27 mouse cellular contexts compared by ENCODE assay signal in the genomic region with DNA sequence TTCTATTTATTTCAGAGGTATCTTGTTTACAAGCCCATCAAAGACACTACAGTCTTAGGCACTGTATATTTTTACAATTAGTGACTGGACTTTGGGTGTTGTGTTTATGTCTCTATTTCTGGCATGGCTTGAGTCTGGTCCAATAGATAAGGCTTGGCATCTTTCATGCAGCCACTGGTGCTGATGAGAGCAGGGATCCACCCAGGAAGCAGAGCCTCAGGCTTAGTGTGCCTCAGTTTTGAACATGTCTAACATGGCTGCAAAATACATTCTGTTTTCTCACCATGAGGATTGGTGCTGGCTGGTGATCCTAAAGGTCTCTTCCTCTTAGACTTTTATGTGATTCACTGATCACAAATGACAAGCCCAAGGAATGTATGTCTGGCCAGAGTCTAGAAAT.
"Had no signal": no experiment of that assay in that cellular context is flagged by ENCODE, and none has a peak within 500 bp of the region (broad histone marks: within the 10 kb centered on the region; RNA-seq: fewer than 3 reads in every experiment).

No protein-coding gene starts in this region.

- H3K9ac ChIP-seq: embryonic facial prominence, embryonic 12.5 days; embryonic facial prominence, embryonic 13.5 days; embryonic facial prominence, embryonic 15.5 days; forebrain, embryonic 12.5 days; forebrain, embryonic 13.5 days; forebrain, embryonic 15.5 days; forebrain, postnatal 0 days had no signal

- H3K27me3 ChIP-seq: embryonic facial prominence, embryonic 12.5 days; embryonic facial prominence, embryonic 13.5 days; embryonic facial prominence, embryonic 15.5 days; forebrain, embryonic 12.5 days; forebrain, embryonic 13.5 days; forebrain, embryonic 15.5 days had no signal

- H3K27ac ChIP-seq: embryonic facial prominence, embryonic 10.5 days; embryonic facial prominence, embryonic 12.5 days; embryonic facial prominence, embryonic 13.5 days; embryonic facial prominence, embryonic 15.5 days; forebrain, embryonic 10.5 days; forebrain, embryonic 12.5 days; forebrain, embryonic 13.5 days; forebrain, embryonic 15.5 days; gastrocnemius, adult 2 months; heart, embryonic 10.5 days had no signal

- ATAC-seq: forebrain, embryonic 13.5 days; forebrain, embryonic 14.5 days; forebrain, embryonic 15.5 days; forebrain, embryonic 16.5 days; forebrain, postnatal 0 days had no signal

- H3K4me1 ChIP-seq: embryonic facial prominence, embryonic 10.5 days; embryonic facial prominence, embryonic 12.5 days; embryonic facial prominence, embryonic 15.5 days; forebrain, embryonic 10.5 days; forebrain, embryonic 12.5 days; forebrain, embryonic 13.5 days; forebrain, embryonic 15.5 days had no signal

- H3K36me3 ChIP-seq: embryonic facial prominence, embryonic 10.5 days; embryonic facial prominence, embryonic 12.5 days; embryonic facial prominence, embryonic 13.5 days; embryonic facial prominence, embryonic 15.5 days; forebrain, embryonic 10.5 days; forebrain, embryonic 12.5 days; forebrain, embryonic 15.5 days; heart, embryonic 10.5 days had no signal

- DNase-seq: cerebellum, adult 2 months; cerebellum, adult 8-10 months; cerebellum, adult 9-10 months; cerebellum, adult 9-11 months; cerebellum, postnatal 10 days; cerebellum, postnatal 14 days; cerebellum, postnatal 25 days; cerebellum, postnatal 36 days; embryo, embryonic 11 days; forebrain, postnatal 0 days; gastrocnemius, adult 2 months; gastrocnemius, postnatal 10 days; gastrocnemius, postnatal 14 days; gastrocnemius, postnatal 25 days; gastrocnemius, postnatal 36 days had no signal

- H3K4me2 ChIP-seq: embryonic facial prominence, embryonic 12.5 days; embryonic facial prominence, embryonic 13.5 days; embryonic facial prominence, embryonic 15.5 days; forebrain, embryonic 12.5 days; forebrain, embryonic 13.5 days; forebrain, embryonic 15.5 days had no signal

- H3K9me3 ChIP-seq: embryonic facial prominence, embryonic 10.5 days; embryonic facial prominence, embryonic 12.5 days; embryonic facial prominence, embryonic 13.5 days; embryonic facial prominence, embryonic 15.5 days; forebrain, embryonic 10.5 days; forebrain, embryonic 12.5 days; forebrain, embryonic 13.5 days; forebrain, embryonic 15.5 days; heart, embryonic 10.5 days had no signal

- H3K4me3 ChIP-seq: embryonic facial prominence, embryonic 10.5 days; embryonic facial prominence, embryonic 12.5 days; embryonic facial prominence, embryonic 13.5 days; embryonic facial prominence, embryonic 15.5 days; erythroblast, embryonic 14.5 days; forebrain, embryonic 10.5 days; forebrain, embryonic 12.5 days; forebrain, embryonic 13.5 days; forebrain, embryonic 15.5 days; gastrocnemius, adult 2 months; heart, embryonic 10.5 days had no signal
